Mouse (Mus musculus): ENCODE measurements at regions not wholly inside any gene's neighbourhood (a gene's known extent, or its start where the extent isn't known, plus 50 kb on each side); places are given as distances from the start of the nearest gene placed in this dataset.
A peak's percentile ranks its signal among the peaks of the same experiment; 100 is the strongest.

- Histone ChIP-seq H3K9ac (ENCODE audit: insufficient read depth, low read depth, low read length, poor library complexity, severe bottlenecking) (no peak overlapping the region), H3K27ac (ENCODE audit: insufficient read depth, low read depth, low read length, poor library complexity, severe bottlenecking) (no peak overlapping the region), H3K36me3 (ENCODE audit: control insufficient read depth, insufficient read depth, low read length, poor library complexity, severe bottlenecking) (no peaks in the 10 kb centered on the region), H3K4me1 (ENCODE audit: control insufficient read depth in 2 of 2, insufficient read depth in 2 of 2, low read length in 2 of 2, poor library complexity in 1 of 2) (no peaks in the 10 kb centered on the region), H3K9me3 (ENCODE audit: control insufficient read depth, insufficient read depth, low read depth, low read length) (no peaks in the 10 kb centered on the region), H3K4me3 (ENCODE audit: insufficient read depth in 1 of 2, low read depth in 1 of 2, low read length in 2 of 2, poor library complexity in 1 of 2, severe bottlenecking in 1 of 2) (no peak overlapping the region)
- in situ Hi-C loops (cut with MboI; ENCODE audit: low sequenced_read_pairs in 2 of 2, unreplicated experiment in 2 of 2), result no loop called here
- DNase-seq (ENCODE audit: low read depth, low spot score), result no peak
- no peak for TF ChIP-seq HCFC1 (IDR thresholded peaks at IDR 0.05; ENCODE audit: borderline replicate concordance, insufficient read depth, low read length)
- TF ChIP-seq ZC3H11A (IDR thresholded peaks at IDR 0.05; ENCODE audit: borderline replicate concordance, low read depth, low read length), result no peak
These were observed 299.5 kb downstream of the Pcdh10 start for GRCm38 (mm10) chr3:45677672-45678071.

- Histone ChIP-seq H3K4me3 (ENCODE audit: insufficient read depth in 1 of 2, low read depth in 1 of 2, low read length in 2 of 2, poor library complexity in 1 of 2, severe bottlenecking in 1 of 2) (no peak overlapping the region), H3K27ac (ENCODE audit: insufficient read depth, low read depth, low read length, poor library complexity, severe bottlenecking) (no peak overlapping the region), H3K4me1 (ENCODE audit: control insufficient read depth in 2 of 2, insufficient read depth in 2 of 2, low read length in 2 of 2, poor library complexity in 1 of 2) (no peaks in the 10 kb centered on the region), H3K36me3 (ENCODE audit: control insufficient read depth, insufficient read depth, low read length, poor library complexity, severe bottlenecking) (no peaks in the 10 kb centered on the region), H3K9me3 (ENCODE audit: control insufficient read depth, insufficient read depth, low read depth, low read length) (no peaks in the 10 kb centered on the region), H3K9ac (ENCODE audit: insufficient read depth, low read depth, low read length, poor library complexity, severe bottlenecking) (no peak overlapping the region)
- peak; percentile 26 for DNase-seq (ENCODE audit: low read depth, low spot score)
- TF ChIP-seq CHD2 (IDR thresholded peaks at IDR 0.05; ENCODE audit: low read depth, low read length) (no peak), ZC3H11A (IDR thresholded peaks at IDR 0.05; ENCODE audit: borderline replicate concordance, low read depth, low read length) (no peak), ZNF384 (IDR thresholded peaks at IDR 0.05; ENCODE audit: low read depth, low read length) (no peak), MAFK (IDR thresholded peaks at IDR 0.05; ENCODE audit: insufficient read depth, low read depth, low read length) (no peak)
- in situ Hi-C loops (cut with MboI; ENCODE audit: low sequenced_read_pairs in 2 of 2, unreplicated experiment in 2 of 2), result no loop called here
These were observed 303.2 kb downstream of the Pcdh10 start for GRCm38 (mm10) chr3:45681410-45681809.

GRCm38 (mm10) chr3:45707891-45708290 lies 329.7 kb downstream of the Pcdh10 start:
- no peaks in the 10 kb centered on the region for H3K36me3 ChIP-seq (ENCODE audit: control insufficient read depth, insufficient read depth, low read length, poor library complexity, severe bottlenecking)
- no peaks in the 10 kb centered on the region for H3K9me3 ChIP-seq (ENCODE audit: control insufficient read depth, insufficient read depth, low read depth, low read length)
- H3K4me1 ChIP-seq (ENCODE audit: control insufficient read depth in 2 of 2, insufficient read depth in 2 of 2, low read length in 2 of 2, poor library complexity in 1 of 2), result no peaks in the 10 kb centered on the region
- in situ Hi-C loops (cut with MboI; ENCODE audit: low sequenced_read_pairs in 2 of 2, unreplicated experiment in 2 of 2), result no loop called here
- H3K4me3 ChIP-seq (ENCODE audit: insufficient read depth in 1 of 2, low read depth in 1 of 2, low read length in 2 of 2, poor library complexity in 1 of 2, severe bottlenecking in 1 of 2), result no peak overlapping the region
- no peak overlapping the region for H3K9ac ChIP-seq (ENCODE audit: insufficient read depth, low read depth, low read length, poor library complexity, severe bottlenecking)
- DNase-seq (ENCODE audit: low read depth, low spot score), result no peak
- no peak for TF ChIP-seq ZC3H11A (IDR thresholded peaks at IDR 0.05; ENCODE audit: borderline replicate concordance, low read depth, low read length)
- TF ChIP-seq ZNF384 (IDR thresholded peaks at IDR 0.05; ENCODE audit: low read depth, low read length), result no peak
- no peak for TF ChIP-seq CHD2 (IDR thresholded peaks at IDR 0.05; ENCODE audit: low read depth, low read length)
- no peak for TF ChIP-seq HCFC1 (IDR thresholded peaks at IDR 0.05; ENCODE audit: borderline replicate concordance, insufficient read depth, low read length)
- TF ChIP-seq MAFK (IDR thresholded peaks at IDR 0.05; ENCODE audit: insufficient read depth, low read depth, low read length), result no peak
- H3K27ac ChIP-seq (ENCODE audit: insufficient read depth, low read depth, low read length, poor library complexity, severe bottlenecking), result no peak overlapping the region

Measured in ES-E14 (cell line).